Mouse (Mus musculus): ENCODE results near the gene Pak7.

Gene Pak7

DNA sequence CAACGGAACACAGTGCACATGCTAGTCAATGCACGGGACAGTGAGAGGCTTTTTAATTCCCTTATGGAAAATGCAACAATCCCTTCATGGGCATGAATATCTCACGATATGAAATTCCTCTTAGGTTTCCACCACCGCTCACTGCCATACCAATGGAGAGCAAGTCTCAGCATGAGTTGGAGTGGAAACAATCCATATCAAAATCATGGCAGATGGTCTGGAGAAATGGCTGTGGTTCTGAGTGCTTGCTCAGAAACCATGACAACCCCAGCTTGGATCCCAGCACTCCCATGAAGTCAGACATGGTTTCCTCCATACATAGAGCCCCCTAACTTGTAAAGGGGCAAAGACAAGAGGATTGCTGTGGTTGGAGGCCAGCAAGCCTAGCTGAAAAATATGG lies 339.3 kb downstream of the Pak7 start:
- DNase-seq (ENCODE audit: low spot score in 2 of 2), result no peak
